Comparison of ENCODE assay signal across 8 mouse cellular contexts in genomic region chr2:121271236-121271927, GRCm38 (mm10). TPM values are rescaled to one million over a fixed set of nuclear protein-coding genes. Genes with fewer than 3 reads are reported as not detected.
DNase-seq lines count a peak whose midpoint lies in the region; ATAC-seq and TF ChIP-seq lines count a peak whose summit lies in the region.

Gene Trp53bp1 (minus strand): TSS chr2:121271407.

- under 1% methylated on average over 37 of the region's 37 CpGs for WGBS in cerebellum, adult 2 months
- WGBS in forebrain, postnatal 0 days, result 3% methylated on average over 37 of the region's 37 CpGs
- WGBS in lung, embryonic 15.5 days, result under 1% methylated on average over 37 of the region's 37 CpGs

- no peak for TF ChIP-seq EP300 in MEL (IDR thresholded peaks at IDR 0.05; ENCODE audit: low read depth in 1 of 2, low read length in 2 of 2)

- H3K4me3 ChIP-seq in MEL (ENCODE audit: control insufficient read depth in 1 of 2, insufficient read depth in 1 of 2, low read depth in 2 of 2, low read length in 2 of 2), result peak within 1 kb of the TSS; percentile 82 to 100
- H3K4me3 ChIP-seq in cerebellum, adult 2 months (replicated peaks; ENCODE audit: insufficient read depth, low read depth, low read length), result peak within 1 kb of the TSS; percentile 85
- peak within 1 kb of the TSS; percentile 73 for H3K4me3 ChIP-seq in forebrain, postnatal 0 days (ENCODE audit: low read depth, low read length)
- peak within 1 kb of the TSS; percentile 80 for H3K4me3 ChIP-seq in lung, embryonic 15.5 days

- DNase-seq in MEL (ENCODE audit: low read depth, low spot score), result peak; percentile 97
- peak; percentile 96 to 97 for DNase-seq in cerebellum, adult 2 months
- peak; percentile 97 for DNase-seq in forebrain, postnatal 0 days
- peak; percentile 96 for DNase-seq in heart, postnatal 4 days
- DNase-seq in layer of hippocampus, adult 8-10 months (ENCODE audit: low spot score in 2 of 2), result peak; percentile 96
- DNase-seq in ovary, adult 18-20 months (ENCODE audit: low spot score), result peak; percentile 89
- peak; percentile 93 for DNase-seq in thymus, postnatal 0 days (ENCODE audit: low spot score)

- TF ChIP-seq POLR2A in MEL (IDR thresholded peaks at IDR 0.05; ENCODE audit: control insufficient read depth in 1 of 2, insufficient read depth in 1 of 2, low read depth in 1 of 2, low read length in 2 of 2, poor library complexity in 1 of 2), result peak; percentile 20 to 44; a peak in 1 of 4 replicates
- 0 out of 2 replicates have a peak, but pooled peaks have one; percentile 50 for TF ChIP-seq POLR2A in cerebellum, adult 2 months (IDR thresholded peaks at IDR 0.05; ENCODE audit: borderline replicate concordance, insufficient read depth, low read length)

- ATAC-seq in forebrain, postnatal 0 days, result peak; percentile 99
- peak; percentile 99 for ATAC-seq in lung, embryonic 15.5 days (ENCODE audit: borderline replicate concordance, extremely low read depth, low FRiP score, low TSS enrichment)

- peak within 1 kb of the TSS; percentile 63 for H3K4me2 ChIP-seq in forebrain, postnatal 0 days (ENCODE audit: low read depth)
- H3K4me2 ChIP-seq in lung, embryonic 15.5 days, result peak within 1 kb of the TSS; percentile 58

- no peaks in the 10 kb centered on the region for H3K27me3 ChIP-seq in MEL (ENCODE audit: control insufficient read depth in 1 of 2, insufficient read depth in 2 of 2, low read length in 2 of 2)
- no peaks in the 10 kb centered on the region for H3K27me3 ChIP-seq in cerebellum, adult 2 months (ENCODE audit: control insufficient read depth, insufficient read depth, low read length)
- no peaks in the 10 kb centered on the region for H3K27me3 ChIP-seq in forebrain, postnatal 0 days (ENCODE audit: insufficient read depth, low read length)
- no peaks in the 10 kb centered on the region for H3K27me3 ChIP-seq in lung, embryonic 15.5 days

- no peaks in the 10 kb centered on the region for H3K9me3 ChIP-seq in MEL (replicated peaks; ENCODE audit: insufficient read depth, low read length)
- no peaks in the 10 kb centered on the region for H3K9me3 ChIP-seq in forebrain, postnatal 0 days (ENCODE audit: low read length)
- H3K9me3 ChIP-seq in lung, embryonic 15.5 days, result no peaks in the 10 kb centered on the region

- H3K27ac ChIP-seq in MEL (ENCODE audit: control insufficient read depth, low read depth, low read length), result no peak within 1 kb of the TSS
- H3K27ac ChIP-seq in cerebellum, adult 2 months (ENCODE audit: insufficient read depth, low read length), result peak within 1 kb of the TSS; percentile 49; the same call in 1 of the 2 replicates
- peak within 1 kb of the TSS; percentile 89 for H3K27ac ChIP-seq in forebrain, postnatal 0 days (ENCODE audit: low read depth, low read length)
- H3K27ac ChIP-seq in lung, embryonic 15.5 days, result peak within 1 kb of the TSS; percentile 75; the same call in 1 of the 2 replicates

- TF ChIP-seq CTCF in MEL (IDR thresholded peaks at IDR 0.05 in 2 of 3, conservative IDR thresholded peaks at IDR 0.05 in 1 of 3; ENCODE audit: control insufficient read depth in 1 of 3, insufficient read depth in 1 of 3, low read depth in 2 of 3, low read length in 3 of 3, poor library complexity in 1 of 3, severe bottlenecking in 1 of 3), result no peak
- no peak for TF ChIP-seq CTCF in cerebellum, adult 2 months (IDR thresholded peaks at IDR 0.05; ENCODE audit: borderline replicate concordance, insufficient read depth, low read depth, low read length)
- TF ChIP-seq CTCF in forebrain, postnatal 0 days (IDR thresholded peaks at IDR 0.05; ENCODE audit: low read depth), result no peak; the same call in 1 of the 2 replicates

- H3K9ac ChIP-seq in MEL (ENCODE audit: control insufficient read depth, low read depth, low read length, poor library complexity, severe bottlenecking), result peak within 1 kb of the TSS; percentile 79
- peak within 1 kb of the TSS; percentile 77 for H3K9ac ChIP-seq in forebrain, postnatal 0 days
- H3K9ac ChIP-seq in lung, embryonic 15.5 days, result peak within 1 kb of the TSS; percentile 78

- H3K36me3 ChIP-seq in MEL (ENCODE audit: control insufficient read depth in 1 of 2, insufficient read depth in 2 of 2, low read length in 2 of 2), result peaks cover 0 to 6% of the 10 kb centered on the region in 2 experiments; a peak in 3 of 4 replicates
- H3K36me3 ChIP-seq in forebrain, postnatal 0 days (ENCODE audit: insufficient read depth), result peaks cover 28% of the 10 kb centered on the region
- peaks cover 30% of the 10 kb centered on the region for H3K36me3 ChIP-seq in lung, embryonic 15.5 days

- TF ChIP-seq RAD21 in MEL (IDR thresholded peaks at IDR 0.05; ENCODE audit: low read depth, low read length), result no peak

- peaks cover 5 to 14% of the 10 kb centered on the region in 2 experiments for H3K4me1 ChIP-seq in MEL (ENCODE audit: control insufficient read depth in 1 of 2, insufficient read depth in 2 of 2, low read length in 2 of 2)
- no peaks in the 10 kb centered on the region; the same call in 1 of the 2 replicates for H3K4me1 ChIP-seq in cerebellum, adult 2 months (ENCODE audit: control insufficient read depth, insufficient read depth, low read length)
- H3K4me1 ChIP-seq in forebrain, postnatal 0 days (ENCODE audit: insufficient read depth), result peaks cover 16% of the 10 kb centered on the region; the same call in 1 of the 2 replicates
- H3K4me1 ChIP-seq in lung, embryonic 15.5 days, result peaks cover 13% of the 10 kb centered on the region; the same call in 1 of the 2 replicates

- peaks cover 6% of the 10 kb centered on the region; the same call in 1 of the 2 replicates for H3K79me2 ChIP-seq in MEL (ENCODE audit: control insufficient read depth, insufficient read depth, low read length, poor library complexity)

TF ChIP-seq in MEL, 35 proteins besides CTCF, POLR2A, EP300 and RAD21:
- TF ChIP-seq CHD2 (IDR thresholded peaks at IDR 0.05; ENCODE audit: low read length) (peak; percentile 64), MXI1 (IDR thresholded peaks at IDR 0.05; ENCODE audit: low read depth, low read length) (peak; percentile 88), SMC3 (IDR thresholded peaks at IDR 0.05; ENCODE audit: low read depth, low read length) (no peak), SIN3A (IDR thresholded peaks at IDR 0.05; ENCODE audit: low read length) (peak; percentile 93), MAFK (IDR thresholded peaks at IDR 0.05; ENCODE audit: borderline replicate concordance, low read depth, low read length) (no peak), HCFC1 (IDR thresholded peaks at IDR 0.05; ENCODE audit: low read depth, low read length) (peak; percentile 78), TBP (IDR thresholded peaks at IDR 0.05; ENCODE audit: low read depth, low read length) (0 out of 2 replicates have a peak, but pooled peaks have one; percentile 21), ZMIZ1 (IDR thresholded peaks at IDR 0.05; ENCODE audit: low read depth, low read length) (no peak), ELF1 (IDR thresholded peaks at IDR 0.05; ENCODE audit: low read depth, low read length) (0 out of 2 replicates have a peak, but pooled peaks have one; percentile 54), NELFE (IDR thresholded peaks at IDR 0.05; ENCODE audit: low read depth, low read length) (peak; percentile 34; the same call in 1 of the 2 replicates), BHLHE40 (IDR thresholded peaks at IDR 0.05; ENCODE audit: borderline replicate concordance, low read depth, low read length) (no peak)

RNA-seq across cellular contexts. Expression of gene Trp53bp1, which starts in this region (rescaled TPM):
- total RNA-seq in MEL (2012; rRNA removed), result 13.4 and 16.6 TPM in 2 replicates
- 100 to 1,000 TPM in 1 of 2 experiments, 10 to 100 TPM in 1; 37.3 to 160 TPM for polyA plus RNA-seq in MEL (2012; ENCODE audit: insufficient read depth in 1 of 2, insufficient read length in 2 of 2, low read depth in 1 of 2, low replicate concordance in 2 of 2, missing spikeins in 1 of 2)
- polyA plus RNA-seq in cerebellum, adult 2 months (2012; rRNA removed), result 57.9 and 59.4 TPM in 2 replicates
- total RNA-seq in forebrain, postnatal 0 days (2014; rRNA removed), result 154 and 183 TPM in 2 replicates
- 49.9 and 80.9 TPM in 2 replicates for polyA plus RNA-seq in forebrain, postnatal 0 days (2015; fragmentation: Nextera tagmentation; extraction: Ambion mirVana)
- 10 to 100 TPM; 66.8 to 67.9 TPM for total RNA-seq in heart, postnatal 4 days (2021)
- 100 to 1,000 TPM; 144 to 183 (median 161) TPM for total RNA-seq in layer of hippocampus, adult 8-10 months (2022)
- polyA plus RNA-seq in lung, embryonic 15.5 days (2015; fragmentation: Nextera tagmentation; extraction: Ambion mirVana), result 61.6 and 66.8 TPM in 2 replicates
- 23.0 and 24.3 TPM in 2 replicates for polyA plus RNA-seq in thymus, postnatal 0 days (2015; fragmentation: Nextera tagmentation; extraction: Ambion mirVana)
